Mouse (Mus musculus): ENCODE data around the gene Sh3d19. TPM values are rescaled to one million over a fixed set of nuclear protein-coding genes. Genes with fewer than 3 reads are reported as not detected.

Sh3d19 gene
- polyA plus RNA-seq (2014; fragmentation: Illumina TruSeq; extraction: RNeasy Lipid Tissue Mini Kit (QIAGEN cat#74804); ENCODE audit: insufficient read depth, low read depth, low replicate concordance), result 14.4 TPM

DNA sequence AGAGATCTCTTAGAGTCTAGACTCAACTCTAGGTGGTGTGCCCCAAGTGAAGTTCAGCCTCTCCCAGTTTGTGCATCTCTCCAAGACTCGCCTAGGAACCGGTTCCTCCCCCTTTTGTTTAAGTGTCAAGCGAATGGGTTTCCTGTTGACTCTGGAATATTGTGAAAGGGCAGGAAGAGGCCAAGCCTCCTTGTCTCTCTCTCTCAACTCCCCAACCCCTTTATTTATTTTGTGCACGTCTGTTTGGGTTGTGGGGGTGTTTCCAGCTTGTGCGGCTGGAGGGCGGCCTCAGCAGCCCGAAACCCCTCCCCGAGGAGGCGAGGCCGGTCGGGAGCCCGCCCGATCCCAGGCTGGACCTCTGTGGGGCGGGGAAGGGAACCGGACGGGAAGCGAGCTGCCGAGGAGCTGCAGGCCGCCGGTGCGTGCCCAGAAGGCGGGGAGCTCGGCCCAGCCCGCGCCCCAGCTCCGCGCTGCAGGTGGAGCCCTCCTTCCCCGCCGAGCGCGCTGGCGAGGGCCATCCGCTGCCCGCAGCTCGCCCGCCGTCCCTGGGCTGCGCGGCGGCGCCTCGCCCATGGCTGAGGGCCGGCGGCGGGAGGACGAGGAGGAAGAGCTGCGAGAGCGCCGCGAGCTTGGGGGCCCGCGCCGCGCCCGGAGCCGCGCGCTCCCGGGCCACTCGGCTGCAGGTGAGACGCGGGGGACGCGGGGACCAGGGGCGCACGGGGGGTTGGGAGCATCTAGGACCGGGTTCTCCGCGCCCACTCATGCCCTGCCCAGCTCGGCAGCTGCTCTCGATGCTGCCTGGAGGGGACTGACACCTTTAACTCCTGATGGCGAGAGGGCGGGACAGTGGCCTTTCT is at the start of gene Sh3d19:
TSS of gene Sh3d19 (plus strand) at position 368 of the 857 bp plus-strand sequence.

DNA sequence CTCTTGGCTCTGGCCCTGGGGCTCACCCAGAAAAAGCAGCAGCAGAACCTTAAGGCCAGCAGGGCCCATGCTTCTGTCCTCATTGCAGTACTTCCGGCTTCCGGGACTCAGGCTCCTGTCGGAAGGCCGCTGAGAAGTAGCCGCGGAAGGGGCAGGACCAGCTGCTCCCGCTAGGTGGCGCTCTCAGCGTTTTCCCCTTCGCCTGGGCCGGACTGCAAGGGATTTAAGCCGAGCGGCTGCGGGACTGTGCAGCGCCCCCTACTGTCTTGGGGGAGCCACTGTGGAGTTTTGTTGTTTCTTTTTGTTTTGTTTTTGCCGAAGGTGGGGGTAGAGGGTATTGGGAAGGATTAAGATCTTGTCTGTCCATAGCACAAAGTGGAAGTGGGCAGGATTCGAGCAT is 31.5 kb downstream of the Sh3d19 start, which contains the start of gene Prss48:
TSS of gene Prss48 (minus strand) at position 69 of the 400 bp plus-strand sequence.

DNA sequence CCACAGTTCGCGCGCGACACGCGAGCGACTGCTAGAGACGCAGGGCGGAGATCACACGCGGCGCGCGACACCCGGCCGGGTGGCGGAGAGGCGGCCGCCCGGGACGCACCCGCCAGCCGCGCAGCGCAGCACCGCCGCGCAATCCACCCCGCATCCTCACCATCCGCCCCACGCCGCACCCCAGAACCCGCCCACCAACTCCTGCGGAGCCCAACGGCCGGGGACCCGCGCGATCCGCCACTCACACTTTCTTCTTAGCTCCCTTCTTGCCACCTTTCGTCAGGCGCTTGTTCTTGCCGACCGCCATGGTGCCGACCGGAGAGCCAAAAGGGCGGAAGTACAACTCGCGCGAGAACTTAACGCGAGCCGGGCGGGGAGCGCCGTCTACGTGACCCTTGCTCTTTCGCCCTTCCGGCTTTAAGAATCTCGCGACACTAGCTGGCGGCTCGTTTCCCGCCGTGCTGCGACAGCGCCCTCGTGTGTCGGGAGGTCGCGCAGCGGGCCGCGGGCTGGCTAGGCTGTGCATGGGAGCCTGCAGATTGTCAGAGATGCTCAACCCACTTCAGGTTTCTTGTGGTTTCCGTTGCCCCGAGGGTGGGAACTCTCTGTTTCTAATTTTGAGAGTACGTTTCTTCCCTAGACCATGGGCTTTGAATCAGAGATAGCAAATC is 171.5 kb downstream of the Sh3d19 start, which contains the start of gene Rps3a1:
TSS of gene Rps3a1 (minus strand) at position 440 of the 671 bp plus-strand sequence.

Other genes with a start within 250 kb of the Sh3d19 start
- 4.3 TPM for gene Fam160a1, start 153.8 kb upstream of the Sh3d19 start, polyA plus RNA-seq (2014; fragmentation: Illumina TruSeq; extraction: RNeasy Lipid Tissue Mini Kit (QIAGEN cat#74804); ENCODE audit: insufficient read depth, low read depth, low replicate concordance)
- gene Glt28d2, start 83.6 kb upstream of the Sh3d19 start, polyA plus RNA-seq (2014; fragmentation: Illumina TruSeq; extraction: RNeasy Lipid Tissue Mini Kit (QIAGEN cat#74804); ENCODE audit: insufficient read depth, low read depth, low replicate concordance), result 3.7 TPM
- 0.51 TPM for gene Gm37240, start 83.6 kb upstream of the Sh3d19 start, polyA plus RNA-seq (2014; fragmentation: Illumina TruSeq; extraction: RNeasy Lipid Tissue Mini Kit (QIAGEN cat#74804); ENCODE audit: insufficient read depth, low read depth, low replicate concordance)
- not detected for gene Prss48, start 31.4 kb downstream of the Sh3d19 start, polyA plus RNA-seq (2014; fragmentation: Illumina TruSeq; extraction: RNeasy Lipid Tissue Mini Kit (QIAGEN cat#74804); ENCODE audit: insufficient read depth, low read depth, low replicate concordance)
- gene Rps3a1, start 171.6 kb downstream of the Sh3d19 start, polyA plus RNA-seq (2014; fragmentation: Illumina TruSeq; extraction: RNeasy Lipid Tissue Mini Kit (QIAGEN cat#74804); ENCODE audit: insufficient read depth, low read depth, low replicate concordance), result 2,139 TPM

Measured in lung, adult 10 weeks (tissue).